Comparison of ENCODE assay signal across 8 mouse cellular contexts in the genomic region with DNA sequence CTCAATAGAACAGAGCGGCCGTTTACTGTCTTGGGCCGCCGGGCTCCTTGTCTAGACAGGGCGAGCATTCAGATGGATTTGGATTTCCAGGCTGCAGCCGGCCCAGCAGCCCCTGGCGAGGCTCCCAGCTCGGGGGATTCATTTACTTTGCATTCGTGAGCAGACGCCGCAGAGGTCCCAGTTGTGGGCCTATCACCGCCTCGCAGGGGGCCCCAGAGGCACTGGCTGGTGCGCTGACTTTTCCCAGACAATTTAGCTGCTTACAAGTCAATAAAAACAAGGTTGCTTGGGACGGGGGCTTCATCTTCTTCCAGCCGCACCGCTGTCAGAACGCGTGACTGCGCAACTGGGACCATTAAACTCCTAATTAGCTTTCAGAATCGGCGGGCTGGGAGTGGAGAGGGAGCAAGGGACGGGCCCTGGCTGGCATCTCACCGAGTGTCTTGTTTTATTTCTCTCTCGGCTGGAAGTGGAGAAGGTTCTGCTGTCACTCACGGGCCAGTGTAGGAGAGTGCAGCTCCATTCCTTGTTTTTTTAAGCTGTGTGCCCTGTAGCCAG.
DNase-seq lines count a peak whose midpoint lies in the region; ATAC-seq and TF ChIP-seq lines count a peak whose summit lies in the region.

No protein-coding gene starts in this region.

- TF ChIP-seq EP300 in heart, adult 2 months (IDR thresholded peaks at IDR 0.05; ENCODE audit: insufficient read depth, low read depth, low read length), result no peak

- H3K9me3 ChIP-seq in heart, embryonic 13.5 days, result peaks cover 8% of the 10 kb centered on the region
- H3K9me3 ChIP-seq in forebrain, postnatal 0 days (ENCODE audit: low read length), result no peaks in the 10 kb centered on the region
- no peaks in the 10 kb centered on the region; the same call in 1 of the 2 replicates for H3K9me3 ChIP-seq in midbrain, embryonic 16.5 days (replicated peaks; ENCODE audit: control insufficient read depth, low read length, poor library complexity, severe bottlenecking)

- peaks cover 66% of the 10 kb centered on the region for H3K4me1 ChIP-seq in heart, embryonic 13.5 days
- peaks cover 18% of the 10 kb centered on the region for H3K4me1 ChIP-seq in heart, adult 2 months (ENCODE audit: control insufficient read depth, insufficient read depth, low read length)
- H3K4me1 ChIP-seq in forebrain, postnatal 0 days (ENCODE audit: insufficient read depth), result 0 out of 2 replicates have a peak, but pooled peaks cover 7% of the 10 kb centered on the region
- H3K4me1 ChIP-seq in midbrain, embryonic 16.5 days (ENCODE audit: control insufficient read depth, insufficient read depth, low read length), result peaks cover 33% of the 10 kb centered on the region

- peak overlapping the region; percentile 35 for H3K4me3 ChIP-seq in heart, embryonic 13.5 days
- H3K4me3 ChIP-seq in heart, adult 2 months, result no peak overlapping the region
- H3K4me3 ChIP-seq in forebrain, postnatal 0 days (ENCODE audit: low read depth, low read length), result peak overlapping the region; percentile 5; the same call in 1 of the 2 replicates
- H3K4me3 ChIP-seq in midbrain, embryonic 16.5 days (ENCODE audit: low read depth, low read length), result no peak overlapping the region

- peak; percentile 9; the same call in 1 of the 2 replicates for ATAC-seq in heart, embryonic 13.5 days (ENCODE audit: extremely low read depth, insufficient number of reproducible peaks, low FRiP score, low TSS enrichment)
- peak; percentile 79 for ATAC-seq in forebrain, postnatal 0 days
- ATAC-seq in midbrain, embryonic 16.5 days, result peak; percentile 75

- TF ChIP-seq POLR2A in heart, adult 2 months (IDR thresholded peaks at IDR 0.05; ENCODE audit: insufficient read depth, low read depth, low read length), result no peak

- DNase-seq in heart, adult 2 months, result no peak
- DNase-seq in brain, adult 2 months (ENCODE audit: low read depth, low spot score), result peak; percentile 35
- DNase-seq in forebrain, postnatal 0 days, result peak; percentile 76
- peak; percentile 74 to 81 for DNase-seq in kidney, postnatal 4 days
- DNase-seq in adrenal gland, adult (ENCODE audit: inconsistent age in 2 of 2, low spot score in 1 of 2), result no peak
- no peak for DNase-seq in thymus, postnatal 36 days

- H3K4me2 ChIP-seq in heart, embryonic 13.5 days, result peak overlapping the region; percentile 66
- H3K4me2 ChIP-seq in forebrain, postnatal 0 days (ENCODE audit: low read depth), result peak overlapping the region; percentile 38
- peak overlapping the region; percentile 38 for H3K4me2 ChIP-seq in midbrain, embryonic 16.5 days (ENCODE audit: low read length)

- WGBS in heart, embryonic 13.5 days, result 5% methylated on average over 26 of the region's 26 CpGs
- 69% methylated on average over 26 of the region's 26 CpGs for WGBS in heart, adult 2 months
- 8% methylated on average over 26 of the region's 26 CpGs for WGBS in forebrain, postnatal 0 days
- 2% methylated on average over 26 of the region's 26 CpGs for WGBS in midbrain, embryonic 16.5 days

- H3K27ac ChIP-seq in heart, embryonic 13.5 days (replicated peaks), result peak overlapping the region; percentile 77
- no peak overlapping the region for H3K27ac ChIP-seq in heart, adult 2 months
- no peak overlapping the region for H3K27ac ChIP-seq in forebrain, postnatal 0 days (ENCODE audit: low read depth, low read length)
- peak overlapping the region; percentile 23 for H3K27ac ChIP-seq in midbrain, embryonic 16.5 days (ENCODE audit: low read length)

- TF ChIP-seq CTCF in heart, adult 2 months (IDR thresholded peaks at IDR 0.05), result no peak
- no peak for TF ChIP-seq CTCF in forebrain, postnatal 0 days (IDR thresholded peaks at IDR 0.05; ENCODE audit: low read depth)

- peak overlapping the region; percentile 61 for H3K9ac ChIP-seq in heart, embryonic 13.5 days
- no peak overlapping the region for H3K9ac ChIP-seq in heart, adult 2 months (ENCODE audit: low read depth, low read length)
- no peak overlapping the region for H3K9ac ChIP-seq in forebrain, postnatal 0 days
- no peak overlapping the region for H3K9ac ChIP-seq in midbrain, embryonic 16.5 days (ENCODE audit: low read depth, low read length)

- intact Hi-C loops in heart, adult 2 months (cut with DNase I), result no loop called here

- no peaks in the 10 kb centered on the region for H3K79me2 ChIP-seq in heart, adult 2 months (replicated peaks; ENCODE audit: control insufficient read depth, insufficient read depth, low read length)

- no peaks in the 10 kb centered on the region for H3K36me3 ChIP-seq in heart, embryonic 13.5 days
- H3K36me3 ChIP-seq in heart, adult 2 months (ENCODE audit: control insufficient read depth, insufficient read depth, low read length), result no peaks in the 10 kb centered on the region
- no peaks in the 10 kb centered on the region for H3K36me3 ChIP-seq in forebrain, postnatal 0 days (ENCODE audit: insufficient read depth)
- no peaks in the 10 kb centered on the region for H3K36me3 ChIP-seq in midbrain, embryonic 16.5 days (ENCODE audit: control insufficient read depth, insufficient read depth, low read length)

- H3K27me3 ChIP-seq in heart, embryonic 13.5 days (replicated peaks), result peaks cover 9% of the 10 kb centered on the region
- H3K27me3 ChIP-seq in heart, adult 2 months (ENCODE audit: control insufficient read depth, insufficient read depth, low read length), result no peaks in the 10 kb centered on the region
- H3K27me3 ChIP-seq in forebrain, postnatal 0 days (ENCODE audit: insufficient read depth, low read length), result no peaks in the 10 kb centered on the region
- H3K27me3 ChIP-seq in midbrain, embryonic 16.5 days (ENCODE audit: control insufficient read depth, insufficient read depth, low read depth, low read length), result no peaks in the 10 kb centered on the region

Comparison
In these comparisons a context has a peak if more than half of its experiments do, and no peak if none do; other contexts are left out.
1. H3K27ac ChIP-seq: peak in heart, embryonic 13.5 days (single experiment) and midbrain, embryonic 16.5 days (single experiment); none in heart, adult 2 months (single experiment) and forebrain, postnatal 0 days (single experiment).
2. H3K4me3 ChIP-seq: peak in heart, embryonic 13.5 days (single experiment) and forebrain, postnatal 0 days (single experiment); none in heart, adult 2 months (single experiment) and midbrain, embryonic 16.5 days (single experiment).
3. ATAC-seq: peak in every context shown above with its lines; median percentile 79 in forebrain, postnatal 0 days; 75 in midbrain, embryonic 16.5 days; 9 in heart, embryonic 13.5 days.
4. DNase-seq: peak in brain, adult 2 months (single experiment), forebrain, postnatal 0 days (single experiment) and kidney, postnatal 4 days (2 of 2); none in heart, adult 2 months (0 of 2), adrenal gland, adult (0 of 2) and thymus, postnatal 36 days (0 of 2).
5. Peak in every context shown above with its lines, with median percentiles within 50 percentile points of each other: H3K4me2 ChIP-seq.